Mouse (Mus musculus): ENCODE measurements around the gene 1700020A23Rik.

- TF ChIP-seq NANOG (IDR thresholded peaks at IDR 0.05; ENCODE audit: borderline replicate concordance, low read length) (no peak), CTCF (conservative IDR thresholded peaks at IDR 0.05; ENCODE audit: low read length) (no peak)
Observed at GRCm38 (mm10) chr2:130412775-130413174, 7.7 kb downstream of the 1700020A23Rik start.
